Mouse (Mus musculus) midbrain, embryonic 13.5 days (tissue): ENCODE measurements around the gene Gm20458. TPM values are rescaled to one million over a fixed set of nuclear protein-coding genes. Genes with fewer than 3 reads are reported as not detected.
A peak's percentile ranks its signal among the peaks of the same experiment; 100 is the strongest.

Experiments used
- ATAC-seq: fragments of 200-750 bp; cut with Nextera tagmentation; 2 replicates; pipeline ENCODE4 v1.8.0; 2017; ENCODE audit warnings: mild to moderate bottlenecking, moderate TSS enrichment, moderate library complexity
- H3K27ac ChIP-seq: fragments of 300-500 bp; sonication (generic); 2 replicates; pipeline ENCODE4 v1.5.1; 2015; ENCODE audit warnings: inconsistent platforms, mild to moderate bottlenecking, moderate library complexity
- H3K27me3 ChIP-seq: fragments of 300-500 bp; sonication (generic); 2 replicates; pipeline ENCODE4 v1.6.1; 2015; ENCODE audit warnings: mild to moderate bottlenecking, inconsistent platforms
- H3K36me3 ChIP-seq: fragments of 300-500 bp; sonication (generic); 2 replicates; pipeline ENCODE4 v1.6.1; 2015; ENCODE audit warnings: mild to moderate bottlenecking, inconsistent platforms
- H3K4me1 ChIP-seq: fragments of 300-500 bp; sonication (generic); replicated peaks from 2 replicates; pipeline ENCODE4 v1.6.1; 2015; ENCODE audit warnings: inconsistent platforms
- H3K4me2 ChIP-seq: fragments of 300-500 bp; sonication (generic); replicated peaks from 2 replicates; pipeline ENCODE4 v1.6.1; 2015; ENCODE audit warnings: moderate library complexity, mild to moderate bottlenecking, inconsistent platforms
- H3K4me3 ChIP-seq: fragments of 300-500 bp; sonication (generic); replicated peaks from 2 replicates; pipeline ENCODE4 v1.5.1; 2015; ENCODE audit warnings: mild to moderate bottlenecking, inconsistent platforms
- H3K9ac ChIP-seq: fragments of 300-500 bp; sonication (generic); replicated peaks from 2 replicates; pipeline ENCODE4 v1.6.1; 2015; ENCODE audit warnings: mild to moderate bottlenecking, inconsistent platforms
- H3K9me3 ChIP-seq: fragments of 300-500 bp; sonication (generic); 2 replicates; pipeline ENCODE4 v1.6.1; 2016; ENCODE audit warnings: mild to moderate bottlenecking, inconsistent platforms
- WGBS: fragments of 180-500 bp; shearing (Covaris S2); methylation state at CpG from one replicate; pipeline ENCODE4 v1.1.7; 2015; 5-methylcytosine and 5-hydroxymethylcytosine counted together
- polyA plus RNA-seq: library from polyadenylated mRNA; unstranded; fragments of >200 nt; fragmentation: Nextera tagmentation; extraction: Ambion mirVana; gene quantifications from 2 replicates; pipeline ENCODE4 v1.2.1, GENCODE M21; 2015

Gm20458 gene
- 4.5 and 5.2 TPM in 2 replicates for polyA plus RNA-seq

- H3K36me3 ChIP-seq = peaks cover 28% of the 10 kb centered on the region
- peak within 1 kb of the TSS; percentile 92 for H3K27ac ChIP-seq
- H3K9me3 ChIP-seq = no peaks in the 10 kb centered on the region
- peak within 1 kb of the TSS; percentile 83 for H3K9ac ChIP-seq
- H3K27me3 ChIP-seq = no peaks in the 10 kb centered on the region
- peaks cover 25% of the 10 kb centered on the region for H3K4me1 ChIP-seq
- ATAC-seq = peak; percentile 100
- WGBS = under 1% methylated on average over 64 of the region's 79 CpGs
- H3K4me3 ChIP-seq = peak within 1 kb of the TSS; percentile 78
- H3K4me2 ChIP-seq = peak within 1 kb of the TSS; percentile 76
Measured at GRCm38 (mm10) chr2:164460745-164461551, at the start of gene Gm20458. Gene Gm20458 (plus strand): TSS chr2:164460967.

GRCm38 (mm10) chr2:164414167-164414566 lies 46.6 kb upstream of the Gm20458 start:
- no peak overlapping the region for H3K27ac ChIP-seq
- H3K36me3 ChIP-seq = no peaks in the 10 kb centered on the region
- WGBS = 31% methylated on average over 28 of the region's 28 CpGs
- H3K4me2 ChIP-seq = peak overlapping the region; percentile 44
- H3K9ac ChIP-seq = 0 out of 2 replicates have a peak overlapping the region, but pooled peaks have one; percentile 28
- H3K27me3 ChIP-seq = peaks cover 32% of the 10 kb centered on the region
- H3K4me3 ChIP-seq = peak overlapping the region; percentile 20; the same call in 1 of the 2 replicates
- ATAC-seq = 0 out of 2 replicates have a peak, but pooled peaks have one; percentile 11
- H3K4me1 ChIP-seq = no peaks in the 10 kb centered on the region; the same call in 1 of the 2 replicates
- H3K9me3 ChIP-seq = no peaks in the 10 kb centered on the region

GRCm38 (mm10) chr2:164414581-164414980 lies 46.2 kb upstream of the Gm20458 start:
- H3K27ac ChIP-seq = no peak overlapping the region
- H3K36me3 ChIP-seq = no peaks in the 10 kb centered on the region
- no peak for ATAC-seq
- no peaks in the 10 kb centered on the region; the same call in 1 of the 2 replicates for H3K4me1 ChIP-seq
- H3K4me2 ChIP-seq = peak overlapping the region; percentile 44
- peak overlapping the region; percentile 20; the same call in 1 of the 2 replicates for H3K4me3 ChIP-seq
- H3K9me3 ChIP-seq = no peaks in the 10 kb centered on the region
- 0 out of 2 replicates have a peak overlapping the region, but pooled peaks have one; percentile 28 for H3K9ac ChIP-seq
- peaks cover 28% of the 10 kb centered on the region for H3K27me3 ChIP-seq
- WGBS = 77% methylated on average over 10 of the region's 10 CpGs

DNA sequence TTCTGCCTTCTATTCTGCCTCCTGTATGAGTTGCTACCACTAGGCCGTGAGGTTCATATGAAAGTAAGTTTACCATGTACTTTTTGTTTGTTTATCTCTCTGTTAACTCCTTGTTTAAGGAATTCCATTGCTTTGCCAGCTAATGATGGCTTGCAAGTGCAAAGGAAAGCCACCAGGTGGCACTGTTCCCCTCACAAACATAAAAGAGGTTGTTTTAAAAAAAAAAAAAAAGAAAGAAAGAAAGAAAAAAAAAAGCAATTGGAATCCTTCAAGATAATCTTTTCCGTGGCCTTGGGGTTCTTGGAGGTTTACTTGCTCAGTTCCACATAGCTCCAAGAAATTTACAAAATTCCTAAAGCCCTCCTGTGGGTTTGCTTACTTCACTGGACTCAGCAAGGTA lies 43.6 kb upstream of the Gm20458 start:
- Histone ChIP-seq H3K27me3 (peaks cover 17% of the 10 kb centered on the region), H3K9ac (no peak overlapping the region), H3K4me3 (no peak overlapping the region), H3K27ac (no peak overlapping the region), H3K36me3 (no peaks in the 10 kb centered on the region), H3K9me3 (no peaks in the 10 kb centered on the region), H3K4me2 (no peak overlapping the region), H3K4me1 (no peaks in the 10 kb centered on the region; the same call in 1 of the 2 replicates)
- no peak for ATAC-seq
- WGBS = 0% methylated on average over 2 of the region's 2 CpGs

- H3K27me3 ChIP-seq = peaks cover 17% of the 10 kb centered on the region
- no peak for ATAC-seq
- H3K4me1 ChIP-seq = no peaks in the 10 kb centered on the region; the same call in 1 of the 2 replicates
- 35% methylated on average over 3 of the region's 3 CpGs for WGBS
- H3K27ac ChIP-seq = no peak overlapping the region
- no peaks in the 10 kb centered on the region for H3K36me3 ChIP-seq
- no peaks in the 10 kb centered on the region for H3K9me3 ChIP-seq
- H3K9ac ChIP-seq = no peak overlapping the region
- H3K4me2 ChIP-seq = no peak overlapping the region
- no peak overlapping the region for H3K4me3 ChIP-seq
Measured at GRCm38 (mm10) chr2:164418308-164418875, 42.4 kb upstream of the Gm20458 start.

DNA sequence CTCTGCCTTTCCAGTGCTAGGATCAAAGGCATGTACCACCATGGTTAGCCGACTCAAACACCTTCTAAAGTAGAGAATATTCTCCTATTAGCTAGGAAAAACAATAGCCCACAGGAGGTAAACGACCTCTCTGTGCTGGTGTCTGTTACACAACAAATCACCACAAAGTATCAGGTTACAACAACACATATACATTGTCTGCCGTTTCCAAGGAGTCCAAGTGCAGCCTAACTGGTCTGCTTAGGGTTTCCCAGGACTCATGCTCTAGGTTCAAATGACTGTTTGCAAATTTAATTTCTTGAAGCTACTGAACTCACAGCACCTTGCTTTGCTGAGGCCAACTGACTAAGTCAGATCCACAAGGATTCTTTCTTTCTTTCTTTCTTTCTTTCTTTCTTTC lies 41.3 kb upstream of the Gm20458 start:
- H3K4me1 ChIP-seq = no peaks in the 10 kb centered on the region
- 5% methylated on average over 3 of the region's 3 CpGs for WGBS
- ATAC-seq = no peak
- H3K9me3 ChIP-seq = no peaks in the 10 kb centered on the region
- no peak overlapping the region for H3K27ac ChIP-seq
- H3K27me3 ChIP-seq = peaks cover 7% of the 10 kb centered on the region
- no peak overlapping the region for H3K4me3 ChIP-seq
- no peak overlapping the region for H3K9ac ChIP-seq
- no peaks in the 10 kb centered on the region for H3K36me3 ChIP-seq
- no peak overlapping the region for H3K4me2 ChIP-seq

DNA sequence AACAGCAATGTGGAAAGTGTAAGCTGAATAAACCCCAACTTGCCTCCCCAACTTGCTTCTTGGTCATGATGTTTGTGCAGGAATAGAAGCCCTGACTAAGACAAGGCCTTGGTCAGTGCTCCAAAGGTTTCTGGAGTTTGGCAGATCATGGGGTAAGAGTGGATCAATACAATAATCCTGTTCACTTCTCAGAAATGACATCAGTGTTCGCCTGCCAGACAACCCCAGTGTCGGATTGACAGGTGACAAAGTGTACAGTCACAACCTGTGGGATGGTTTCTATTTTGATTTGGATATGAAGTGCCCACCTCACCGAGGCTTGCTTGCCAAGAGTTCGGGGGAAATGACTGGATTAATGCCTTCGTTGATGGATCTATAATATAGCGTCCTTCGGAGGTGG lies 39.5 kb upstream of the Gm20458 start:
- Histone ChIP-seq H3K27ac (no peak overlapping the region), H3K9me3 (no peaks in the 10 kb centered on the region), H3K27me3 (no peaks in the 10 kb centered on the region), H3K4me2 (no peak overlapping the region), H3K36me3 (no peaks in the 10 kb centered on the region), H3K4me3 (no peak overlapping the region), H3K9ac (no peak overlapping the region), H3K4me1 (no peaks in the 10 kb centered on the region)
- no peak for ATAC-seq
- WGBS = 90% methylated on average over 7 of the region's 7 CpGs

- H3K9ac ChIP-seq = no peak overlapping the region
- H3K4me3 ChIP-seq = no peak overlapping the region
- H3K4me1 ChIP-seq = no peaks in the 10 kb centered on the region
- no peak overlapping the region for H3K27ac ChIP-seq
- no peak for ATAC-seq
- no peaks in the 10 kb centered on the region for H3K9me3 ChIP-seq
- no peaks in the 10 kb centered on the region for H3K36me3 ChIP-seq
- H3K4me2 ChIP-seq = no peak overlapping the region
- WGBS = 90% methylated on average over 8 of the region's 8 CpGs
- no peaks in the 10 kb centered on the region for H3K27me3 ChIP-seq
Measured at GRCm38 (mm10) chr2:164421979-164422378, 38.8 kb upstream of the Gm20458 start.

- H3K4me2 ChIP-seq = no peak overlapping the region
- WGBS = 93% methylated on average over 15 of the region's 15 CpGs
- no peaks in the 10 kb centered on the region for H3K9me3 ChIP-seq
- no peak overlapping the region for H3K4me3 ChIP-seq
- no peak for ATAC-seq
- no peaks in the 10 kb centered on the region for H3K4me1 ChIP-seq
- no peak overlapping the region for H3K9ac ChIP-seq
- H3K27me3 ChIP-seq = no peaks in the 10 kb centered on the region
- no peak overlapping the region for H3K27ac ChIP-seq
- H3K36me3 ChIP-seq = no peaks in the 10 kb centered on the region
Measured at GRCm38 (mm10) chr2:164422675-164423393, 37.9 kb upstream of the Gm20458 start.

- H3K4me2 ChIP-seq = no peak overlapping the region
- no peak overlapping the region for H3K4me3 ChIP-seq
Measured at GRCm38 (mm10) chr2:164423464-164423863, 37.3 kb upstream of the Gm20458 start.

DNA sequence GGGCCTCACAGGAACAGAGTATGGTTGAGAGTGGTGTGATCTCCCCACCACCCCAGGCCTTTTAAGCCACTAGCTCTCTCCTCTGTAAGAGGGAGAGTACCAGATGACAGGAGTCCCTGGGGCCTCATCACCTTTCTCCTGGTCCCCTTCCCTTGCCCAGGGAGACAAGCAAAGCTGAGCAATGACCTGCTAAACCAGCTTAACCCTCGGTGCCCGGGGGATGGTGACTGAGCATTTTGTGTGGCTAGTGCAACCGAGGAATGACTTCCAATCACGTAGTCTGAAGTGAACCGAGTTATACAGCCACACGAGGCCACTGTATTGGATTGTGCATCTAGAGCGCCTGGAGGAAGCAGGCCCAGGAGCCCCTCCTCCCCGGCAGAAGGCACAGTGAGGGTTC lies 36.4 kb upstream of the Gm20458 start:
- no peak for ATAC-seq
- Histone ChIP-seq H3K4me3 (no peak overlapping the region), H3K27me3 (no peaks in the 10 kb centered on the region), H3K4me1 (no peaks in the 10 kb centered on the region), H3K9ac (no peak overlapping the region), H3K9me3 (no peaks in the 10 kb centered on the region), H3K36me3 (no peaks in the 10 kb centered on the region), H3K4me2 (no peak overlapping the region), H3K27ac (no peak overlapping the region)
- WGBS = 89% methylated on average over 8 of the region's 8 CpGs

More at GRCm38 (mm10) chr2:164423464-164423863, 37.3 kb upstream of the Gm20458 start:
- 87% methylated on average over 11 of the region's 11 CpGs for WGBS
- no peak for ATAC-seq
- no peaks in the 10 kb centered on the region for H3K4me1 ChIP-seq
- no peaks in the 10 kb centered on the region for H3K9me3 ChIP-seq
- no peak overlapping the region for H3K27ac ChIP-seq
- H3K36me3 ChIP-seq = no peaks in the 10 kb centered on the region
- H3K27me3 ChIP-seq = no peaks in the 10 kb centered on the region
- H3K9ac ChIP-seq = no peak overlapping the region

- Histone ChIP-seq H3K4me1 (no peaks in the 10 kb centered on the region), H3K36me3 (no peaks in the 10 kb centered on the region), H3K9me3 (no peaks in the 10 kb centered on the region), H3K4me2 (no peak overlapping the region), H3K4me3 (no peak overlapping the region), H3K9ac (no peak overlapping the region), H3K27ac (no peak overlapping the region), H3K27me3 (no peaks in the 10 kb centered on the region)
- ATAC-seq = no peak
- 87% methylated on average over 5 of the region's 5 CpGs for WGBS
Measured at GRCm38 (mm10) chr2:164425401-164425800, 35.4 kb upstream of the Gm20458 start.
